Mouse (Mus musculus) liver, embryonic 14.5 days (tissue): ENCODE data around the gene Bola1. TPM values are rescaled to one million over a fixed set of nuclear protein-coding genes. Genes with fewer than 3 reads are reported as not detected.
"Not testable (repeated sequence)": the region's sequence is repeated elsewhere in the genome, so short reads cannot be mapped to it uniquely, and the experiment has no call there.

Experiments
- ATAC-seq: fragments of 200-750 bp; cut with Nextera tagmentation; 2 replicates; pipeline ENCODE4 v1.8.0; 2017; ENCODE audit warnings: moderate number of reproducible peaks, mild to moderate bottlenecking, moderate library complexity; ENCODE audit not compliant: insufficient read depth
- DNase-seq, 3 experiments: peaks; one replicate each; pipeline ENCODE4 v3.0.0-alpha.2; 2012 to 2013; ENCODE audit warnings: low read depth in 3 of 3, low spot score in 3 of 3
- H3K27ac ChIP-seq: fragments of 300-500 bp; sonication (generic); 2 replicates; pipeline ENCODE4 v1.5.1; 2014; ENCODE audit warnings: moderate library complexity, mild to moderate bottlenecking, control low read depth, inconsistent platforms
- H3K27me3 ChIP-seq: fragments of 300-500 bp; sonication (generic); 2 replicates; pipeline ENCODE4 v1.6.1; 2014; ENCODE audit warnings: mild to moderate bottlenecking, low read length, moderate library complexity; ENCODE audit not compliant: control insufficient read depth, insufficient read depth
- H3K36me3 ChIP-seq: fragments of 300-500 bp; sonication (generic); replicated peaks from 2 replicates; pipeline ENCODE4 v1.6.1; 2014; ENCODE audit warnings: low read depth; ENCODE audit not compliant: control insufficient read depth, insufficient read depth
- H3K4me1 ChIP-seq, 2 experiments: fragments of 200-500 bp in 1 of 2; fragments of 300-500 bp in 1 of 2; sonication (generic) in 1 of 2; replicated peaks; 2 replicates each; pipeline ENCODE4 v1.6.1; 2012 to 2014; ENCODE audit warnings: antibody characterized with exemption in 1 of 2, inconsistent platforms in 1 of 2, low read length in 1 of 2; ENCODE audit not compliant: control insufficient read depth in 2 of 2, insufficient read depth in 2 of 2
- H3K4me2 ChIP-seq: fragments of 300-500 bp; sonication (generic); 2 replicates; pipeline ENCODE4 v1.6.1; 2014; ENCODE audit warnings: low read depth, mild to moderate bottlenecking, control low read depth, moderate library complexity
- H3K4me3 ChIP-seq, 2 experiments: fragments of 200-500 bp in 1 of 2; fragments of 300-500 bp in 1 of 2; sonication (generic) in 1 of 2; 2 replicates each; pipeline ENCODE4 v1.5.1; 2012 to 2014; ENCODE audit warnings: low read depth in 2 of 2, low read length in 2 of 2, mild to moderate bottlenecking in 2 of 2, control low read depth in 1 of 2, inconsistent platforms in 1 of 2, moderate library complexity in 1 of 2; ENCODE audit not compliant: insufficient read depth in 1 of 2
- H3K9ac ChIP-seq: fragments of 300-500 bp; sonication (generic); replicated peaks from 2 replicates; pipeline ENCODE4 v1.6.1; 2014; ENCODE audit warnings: mild to moderate bottlenecking, control low read depth, moderate library complexity
- H3K9me3 ChIP-seq: fragments of 300-500 bp; sonication (generic); 2 replicates; pipeline ENCODE4 v1.6.1; 2016; ENCODE audit warnings: low read length, mixed read lengths; ENCODE audit not compliant: control insufficient read depth
- CTCF ChIP-seq: IDR thresholded peaks from 2 replicates; pipeline ENCODE4 v1.5.1; 2016; ENCODE audit warnings: antibody characterized with exemption, low read depth, control low read depth
- EP300 ChIP-seq: IDR thresholded peaks from 2 replicates; pipeline ENCODE4 v1.6.1; 2016; ENCODE audit warnings: antibody characterized with exemption, low read depth
- WGBS: fragments of 180-500 bp; shearing (Covaris S2); extraction: QIAGEN DNeasy Blood & Tissue Kit; methylation state at CpG from one replicate; pipeline ENCODE4 v1.1.7; 2014; ENCODE audit not compliant: insufficient replicate concordance; 5-methylcytosine and 5-hydroxymethylcytosine counted together
- polyA plus RNA-seq, 2 experiments: library from polyadenylated mRNA; depleted of rRNA in 1 of 2; stranded (reverse) in 1 of 2; unstranded in 1 of 2; fragments of >200 nt; fragmentation: Nextera tagmentation in 1 of 2; extraction: Ambion mirVana in 1 of 2; gene quantifications; 2 replicates each; pipeline versions ENCODE4 v1.2.1 to v1.2.3; 2012 to 2014

The Bola1 gene
- polyA plus RNA-seq, 2 experiments = 34.0 to 49.4 TPM

DNA sequence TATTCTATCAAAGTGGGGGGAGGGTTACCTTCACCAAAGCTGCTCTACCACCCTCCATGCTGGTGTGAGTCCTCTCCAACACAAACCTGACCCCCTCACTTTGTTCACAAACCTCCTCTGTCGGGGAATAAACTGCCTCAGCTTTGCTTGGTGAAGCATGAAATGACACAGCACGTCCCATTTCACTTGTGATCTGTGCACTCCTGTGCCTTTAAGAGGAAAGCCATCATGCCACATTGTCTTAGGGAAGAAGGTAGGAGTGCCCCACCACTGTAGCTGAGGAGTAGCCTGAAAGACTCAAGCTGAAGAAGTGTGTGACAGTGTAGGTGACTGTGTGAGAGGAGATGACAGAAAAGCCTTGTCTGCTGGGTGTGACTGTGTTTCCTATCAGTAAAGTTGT is 5.9 kb upstream of the Bola1 start:
- H3K4me2 ChIP-seq = peak overlapping the region; percentile 81
- H3K4me1 ChIP-seq = peaks cover 32 to 47% of the 10 kb centered on the region in 2 experiments
- peak overlapping the region; percentile 48 for H3K27ac ChIP-seq
- no peaks in the 10 kb centered on the region for H3K9me3 ChIP-seq
- no peaks in the 10 kb centered on the region for H3K36me3 ChIP-seq
- H3K9ac ChIP-seq = peak overlapping the region; percentile 56
- TF ChIP-seq CTCF (no peak), EP300 (no peak)
- WGBS = 51% methylated on average over 2 of the region's 2 CpGs
- no peak for ATAC-seq
- no peaks in the 10 kb centered on the region for H3K27me3 ChIP-seq
- no peak for DNase-seq
- peak overlapping the region; percentile 15 to 31; a peak in 2 of 4 replicates for H3K4me3 ChIP-seq

DNA sequence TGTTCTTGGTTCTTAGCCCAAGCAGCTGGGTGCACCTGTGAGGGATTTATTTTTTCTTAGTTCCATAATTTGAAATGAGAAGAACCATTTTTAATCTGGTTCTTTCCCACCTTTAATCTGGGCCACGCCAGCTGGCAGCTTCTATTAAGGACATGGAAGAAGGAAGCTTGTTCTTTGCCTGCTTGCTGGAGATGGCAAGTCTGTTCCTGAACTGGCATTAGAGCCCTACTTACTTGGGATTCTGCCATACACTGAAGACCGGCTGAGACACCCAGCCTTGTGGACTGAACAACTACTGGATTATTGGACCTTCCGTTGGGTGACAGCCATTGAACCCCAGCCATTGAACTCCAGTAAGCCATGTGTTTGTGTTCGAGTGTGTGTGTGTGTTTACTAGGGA is 3.3 kb upstream of the Bola1 start:
- ATAC-seq (no peak), DNase-seq (no peak)
- peak overlapping the region; percentile 99 for H3K9ac ChIP-seq
- H3K4me1 ChIP-seq = peaks cover 41 to 54% of the 10 kb centered on the region in 2 experiments
- no peaks in the 10 kb centered on the region for H3K9me3 ChIP-seq
- H3K4me3 ChIP-seq = peak overlapping the region; percentile 54 to 73
- WGBS = 79% methylated on average over 4 of the region's 4 CpGs
- H3K27me3 ChIP-seq = no peaks in the 10 kb centered on the region
- no peak for TF ChIP-seq CTCF
- no peak for TF ChIP-seq EP300
- peak overlapping the region; percentile 81 for H3K4me2 ChIP-seq
- peak overlapping the region; percentile 100 for H3K27ac ChIP-seq
- H3K36me3 ChIP-seq = no peaks in the 10 kb centered on the region

DNA sequence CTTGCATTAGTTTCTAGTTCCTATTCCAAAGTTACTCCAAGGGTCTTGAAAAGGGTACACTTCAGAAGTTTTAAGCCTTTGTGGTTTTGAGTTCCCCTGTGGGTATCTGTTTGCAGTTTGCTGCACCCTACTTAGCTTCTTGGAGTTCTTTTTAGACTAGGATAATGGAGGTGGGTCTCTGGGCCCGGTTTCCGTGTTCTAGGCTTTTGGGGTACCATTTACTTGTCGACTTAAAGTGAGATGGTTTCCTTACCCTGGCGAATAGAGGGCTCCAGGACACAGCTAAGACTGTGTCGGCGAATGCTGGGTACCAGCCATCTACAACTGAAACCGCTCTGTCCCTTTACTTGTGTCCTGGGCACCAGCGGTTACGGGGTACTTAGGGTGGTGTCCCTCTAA is 2.1 kb upstream of the Bola1 start:
- no peaks in the 10 kb centered on the region for H3K27me3 ChIP-seq
- no peaks in the 10 kb centered on the region for H3K9me3 ChIP-seq
- peak overlapping the region; percentile 99 for H3K9ac ChIP-seq
- peaks cover 41 to 51% of the 10 kb centered on the region in 2 experiments for H3K4me1 ChIP-seq
- H3K4me3 ChIP-seq = peak overlapping the region; percentile 73 to 79
- peak overlapping the region; percentile 81 for H3K4me2 ChIP-seq
- peak overlapping the region; percentile 100 for H3K27ac ChIP-seq
- 16% methylated on average over 9 of the region's 9 CpGs for WGBS
- no peaks in the 10 kb centered on the region for H3K36me3 ChIP-seq
- TF ChIP-seq EP300 (0 out of 2 replicates have a peak, but pooled peaks have one; percentile 10), CTCF (no peak)
- no peak for DNase-seq
- ATAC-seq = no peak

DNA sequence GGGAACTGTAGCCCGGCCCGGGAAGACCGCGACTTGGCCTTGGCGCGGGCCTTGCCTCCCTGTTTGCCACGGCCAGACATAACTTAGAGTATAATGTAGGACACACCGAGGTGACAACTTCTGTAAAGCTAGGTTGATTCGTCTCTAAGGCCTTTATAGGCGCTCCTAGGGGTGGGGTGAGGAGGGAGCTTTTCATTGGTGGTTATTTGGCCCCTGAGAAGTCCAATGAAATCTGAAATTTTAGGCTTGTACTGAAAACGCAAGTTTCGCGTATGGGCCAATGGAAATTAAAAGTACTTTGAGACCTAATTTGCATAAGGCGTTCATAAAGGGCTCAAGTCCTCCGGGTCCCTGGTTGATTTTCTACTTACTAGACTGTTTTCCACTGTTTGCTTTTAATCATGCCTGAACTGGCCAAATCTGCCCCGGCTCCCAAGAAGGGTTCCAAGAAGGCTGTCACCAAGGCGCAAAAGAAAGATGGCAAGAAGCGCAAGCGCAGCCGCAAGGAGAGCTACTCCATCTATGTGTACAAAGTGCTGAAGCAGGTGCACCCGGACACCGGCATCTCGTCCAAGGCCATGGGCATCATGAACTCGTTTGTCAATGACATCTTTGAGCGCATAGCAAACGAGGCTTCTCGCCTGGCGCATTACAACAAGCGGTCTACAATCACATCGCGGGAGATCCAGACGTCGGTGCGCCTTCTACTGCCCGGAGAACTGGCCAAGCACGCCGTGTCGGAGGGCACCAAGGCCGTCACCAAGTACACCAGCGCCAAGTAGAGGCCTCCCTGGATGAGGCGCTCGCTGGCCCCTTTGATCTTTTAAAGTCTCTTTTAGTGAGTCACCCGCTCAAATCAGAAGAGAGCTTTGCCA is 1.5 kb upstream of the Bola1 start, which contains the start of the genes Hist2h2ac and Hist2h2be:
TSS of gene Hist2h2ac (minus strand) at position 116 of the 875 bp plus-strand sequence.
TSS of gene Hist2h2be (plus strand) at position 355 of the 875 bp plus-strand sequence.
- H3K9me3 ChIP-seq = no peaks in the 10 kb centered on the region
- WGBS = under 1% methylated on average over 43 of the region's 43 CpGs
- H3K4me3 ChIP-seq = peak within 1 kb of the TSS; percentile 73 to 79
- DNase-seq = peak; percentile 94 to 98 (median 95)
- H3K9ac ChIP-seq = peak within 1 kb of the TSS; percentile 99
- TF ChIP-seq EP300 (peak; percentile 57), CTCF (no peak)
- H3K27me3 ChIP-seq = no peaks in the 10 kb centered on the region
- peak; percentile 87 for ATAC-seq
- peak within 1 kb of the TSS; percentile 100 for H3K27ac ChIP-seq
- H3K4me1 ChIP-seq = peaks cover 37 to 48% of the 10 kb centered on the region in 2 experiments
- no peaks in the 10 kb centered on the region for H3K36me3 ChIP-seq
- peak within 1 kb of the TSS; percentile 81 for H3K4me2 ChIP-seq

DNA sequence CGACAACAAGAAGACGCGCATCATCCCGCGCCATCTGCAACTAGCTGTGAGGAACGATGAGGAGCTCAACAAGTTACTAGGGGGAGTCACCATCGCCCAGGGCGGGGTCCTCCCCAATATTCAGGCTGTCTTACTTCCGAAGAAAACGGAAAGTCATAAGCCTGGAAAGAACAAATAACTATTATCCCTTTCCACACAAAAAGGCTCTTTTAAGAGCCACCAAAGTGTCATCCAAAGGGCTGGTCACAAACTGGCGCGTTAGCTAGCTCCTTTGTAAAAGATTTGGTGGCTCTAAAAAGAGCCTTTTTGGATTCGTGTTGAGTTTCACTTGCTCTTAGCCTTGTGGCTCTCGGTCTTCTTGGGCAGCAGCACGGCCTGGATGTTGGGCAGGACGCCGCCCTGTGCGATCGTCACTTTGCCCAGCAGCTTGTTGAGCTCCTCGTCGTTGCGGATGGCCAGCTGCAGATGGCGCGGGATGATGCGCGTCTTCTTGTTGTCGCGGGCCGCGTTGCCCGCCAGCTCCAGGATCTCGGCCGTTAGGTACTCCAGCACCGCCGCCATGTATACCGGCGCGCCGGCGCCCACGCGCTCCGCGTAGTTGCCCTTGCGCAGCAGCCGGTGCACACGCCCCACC is 739 bp upstream of the Bola1 start:
- TF ChIP-seq EP300 = 0 out of 2 replicates have a peak, but pooled peaks have one; percentile 13
- H3K9me3 ChIP-seq, H3K27me3 ChIP-seq, H3K36me3 ChIP-seq: not testable (repeated sequence)
- peak overlapping the region; percentile 81 for H3K4me2 ChIP-seq
- under 1% methylated on average over 29 of the region's 47 CpGs for WGBS
- H3K9ac ChIP-seq = peak overlapping the region; percentile 99
- ATAC-seq = peak; percentile 29; the same call in 1 of the 2 replicates
- DNase-seq = peak in 1 of 3 experiments; percentile 66
- H3K4me3 ChIP-seq = peak overlapping the region; percentile 65 to 73
- H3K4me1 ChIP-seq = peaks cover 30 to 40% of the 10 kb centered on the region in 2 experiments
- H3K27ac ChIP-seq = peak overlapping the region; percentile 100
